Mouse (Mus musculus) heart, embryonic 14.5 days (tissue): ENCODE measurements at regions not wholly inside any gene's neighbourhood (a gene's known extent, or its start where the extent isn't known, plus 50 kb on each side); places are given as distances from the start of the nearest gene placed in this dataset.

ENCODE experiments used
- ATAC-seq: fragments of 200-750 bp; cut with Nextera tagmentation; 2 replicates; pipeline ENCODE4 v1.8.0; 2017; ENCODE audit warnings: low read depth, moderate TSS enrichment; ENCODE audit not compliant: insufficient number of reproducible peaks, insufficient read depth, low FRiP score
- H3K27ac ChIP-seq, 2 experiments: fragments of 200-500 bp in 1 of 2; fragments of 300-500 bp in 1 of 2; sonication (generic) in 1 of 2; replicated peaks in 1 of 2; 2 replicates each; pipeline ENCODE4 v1.5.1; 2012 to 2014; ENCODE audit warnings: low read depth in 2 of 2, low read length in 2 of 2, control low read depth in 1 of 2, mild to moderate bottlenecking in 1 of 2, mixed read lengths in 1 of 2; ENCODE audit not compliant: control insufficient read depth in 1 of 2, insufficient read depth in 1 of 2
- H3K27me3 ChIP-seq: fragments of 300-500 bp; sonication (generic); 2 replicates; pipeline ENCODE4 v1.6.1; 2014; ENCODE audit warnings: mild to moderate bottlenecking, low read length, control low read depth; ENCODE audit not compliant: control insufficient read depth, insufficient read depth
- H3K36me3 ChIP-seq: fragments of 300-500 bp; sonication (generic); 2 replicates; pipeline ENCODE4 v1.6.1; 2014; ENCODE audit warnings: mild to moderate bottlenecking, control low read depth, low read length, mixed read lengths; ENCODE audit not compliant: control insufficient read depth, insufficient read depth
- H3K4me1 ChIP-seq, 2 experiments: fragments of 200-500 bp in 1 of 2; fragments of 300-500 bp in 1 of 2; sonication (generic) in 1 of 2; 2 replicates each; pipeline ENCODE4 v1.6.1; 2012 to 2014; ENCODE audit warnings: low read length in 2 of 2, control low read depth in 1 of 2, mixed read lengths in 1 of 2; ENCODE audit not compliant: control insufficient read depth in 2 of 2, insufficient read depth in 2 of 2
- H3K4me2 ChIP-seq: fragments of 300-500 bp; sonication (generic); 2 replicates; pipeline ENCODE4 v1.6.1; 2014; ENCODE audit warnings: mild to moderate bottlenecking, low read length
- H3K4me3 ChIP-seq, 2 experiments: fragments of 200-500 bp in 1 of 2; fragments of 300-500 bp in 1 of 2; sonication (generic) in 1 of 2; 2 replicates each; pipeline ENCODE4 v1.5.1; 2012 to 2014; ENCODE audit warnings: low read length in 2 of 2, mild to moderate bottlenecking in 2 of 2, control low read depth in 1 of 2, low read depth in 1 of 2, moderate library complexity in 1 of 2; ENCODE audit not compliant: control insufficient read depth in 1 of 2, insufficient read depth in 1 of 2
- H3K9ac ChIP-seq: fragments of 300-500 bp; sonication (generic); 2 replicates; pipeline ENCODE4 v1.6.1; 2014; ENCODE audit warnings: mild to moderate bottlenecking, low read length
- H3K9me3 ChIP-seq: fragments of 300-500 bp; sonication (generic); 2 replicates; pipeline ENCODE4 v1.6.1; 2016; ENCODE audit warnings: low read length, control low read depth; ENCODE audit not compliant: control insufficient read depth
- WGBS: fragments of 180-500 bp; shearing (Covaris S2); extraction: QIAGEN DNeasy Blood & Tissue Kit; methylation state at CpG from one replicate; pipeline ENCODE4 v1.1.7; 2014; 5-methylcytosine and 5-hydroxymethylcytosine counted together

DNA sequence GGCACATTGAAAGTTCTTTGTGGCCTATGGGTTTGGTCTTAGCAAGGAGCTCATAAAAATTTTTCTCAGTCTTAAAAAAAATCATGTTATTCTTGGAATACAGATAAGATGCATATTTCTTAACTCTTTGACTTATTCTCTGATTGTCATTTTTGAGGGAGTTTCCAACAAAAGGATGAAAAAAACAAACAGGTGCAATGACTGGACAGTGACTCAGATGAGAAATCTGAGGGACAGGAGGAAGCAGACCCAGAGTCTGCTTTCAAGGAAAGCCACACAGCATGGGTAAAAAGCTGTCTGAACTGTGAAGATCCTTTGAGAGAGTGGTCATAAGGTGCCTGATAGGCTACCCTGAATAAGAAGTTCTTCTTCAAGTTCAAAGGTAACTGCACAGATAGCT, 363.8 kb upstream of the Marcks start:
- Histone ChIP-seq H3K27ac (no peak overlapping the region), H3K9ac (no peak overlapping the region), H3K36me3 (no peaks in the 10 kb centered on the region), H3K27me3 (no peaks in the 10 kb centered on the region), H3K9me3 (no peaks in the 10 kb centered on the region), H3K4me3 (no peak overlapping the region), H3K4me1 (no peaks in the 10 kb centered on the region), H3K4me2 (no peak overlapping the region)
- no peak for ATAC-seq

DNA sequence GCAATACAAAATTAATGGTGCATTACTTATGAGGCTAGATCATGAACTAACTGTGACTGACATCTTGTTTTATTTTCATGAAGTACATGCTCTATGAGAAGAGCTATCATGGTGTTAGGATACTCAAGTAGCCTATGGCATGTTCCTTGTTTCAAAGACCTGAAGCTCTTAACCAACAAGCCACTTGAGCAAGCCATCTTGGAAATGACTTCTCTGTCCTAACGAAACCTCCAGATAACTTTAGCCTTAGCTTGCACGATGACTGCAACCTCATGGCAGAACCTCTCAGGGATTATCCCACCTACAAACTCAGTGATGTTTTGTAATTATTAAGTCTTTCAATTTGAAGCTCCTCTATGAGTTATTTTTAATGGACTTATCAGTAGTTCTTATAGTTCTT, 362.3 kb upstream of the Marcks start:
- Histone ChIP-seq H3K4me1 (no peaks in the 10 kb centered on the region), H3K4me3 (no peak overlapping the region), H3K9ac (no peak overlapping the region), H3K27ac (no peak overlapping the region), H3K36me3 (no peaks in the 10 kb centered on the region), H3K27me3 (no peaks in the 10 kb centered on the region), H3K4me2 (no peak overlapping the region), H3K9me3 (no peaks in the 10 kb centered on the region)
- ATAC-seq: no peak
- 93% methylated on average over 2 of the region's 2 CpGs for WGBS

DNA sequence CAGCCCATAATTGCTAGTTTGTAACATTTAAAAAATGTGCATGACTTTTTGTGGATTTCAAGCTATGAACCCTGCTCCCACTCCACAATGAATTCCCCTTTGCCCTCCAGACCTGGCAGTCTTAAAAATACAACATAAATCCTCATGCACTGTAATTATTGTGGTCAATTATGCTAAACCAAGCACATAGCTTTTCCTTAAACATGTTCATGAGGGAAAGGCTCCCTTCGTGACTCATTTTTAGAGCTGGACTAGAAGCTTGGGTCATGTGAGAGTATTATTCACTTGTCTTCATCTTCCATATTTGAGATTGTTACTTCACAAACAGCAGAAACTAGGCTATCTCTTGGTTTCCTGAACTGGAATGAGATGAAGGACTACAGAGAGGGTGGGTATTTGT, 356.7 kb upstream of the Marcks start:
- 92% methylated on average over 1 of the region's 1 CpGs for WGBS
- no peaks in the 10 kb centered on the region for H3K36me3 ChIP-seq
- no peak overlapping the region for H3K9ac ChIP-seq
- no peaks in the 10 kb centered on the region for H3K9me3 ChIP-seq
- H3K27ac ChIP-seq: no peak overlapping the region
- H3K4me3 ChIP-seq: no peak overlapping the region
- no peak for ATAC-seq
- H3K4me1 ChIP-seq: no peaks in the 10 kb centered on the region; a peak in 1 of 4 replicates
- H3K4me2 ChIP-seq: no peak overlapping the region
- no peaks in the 10 kb centered on the region for H3K27me3 ChIP-seq

DNA sequence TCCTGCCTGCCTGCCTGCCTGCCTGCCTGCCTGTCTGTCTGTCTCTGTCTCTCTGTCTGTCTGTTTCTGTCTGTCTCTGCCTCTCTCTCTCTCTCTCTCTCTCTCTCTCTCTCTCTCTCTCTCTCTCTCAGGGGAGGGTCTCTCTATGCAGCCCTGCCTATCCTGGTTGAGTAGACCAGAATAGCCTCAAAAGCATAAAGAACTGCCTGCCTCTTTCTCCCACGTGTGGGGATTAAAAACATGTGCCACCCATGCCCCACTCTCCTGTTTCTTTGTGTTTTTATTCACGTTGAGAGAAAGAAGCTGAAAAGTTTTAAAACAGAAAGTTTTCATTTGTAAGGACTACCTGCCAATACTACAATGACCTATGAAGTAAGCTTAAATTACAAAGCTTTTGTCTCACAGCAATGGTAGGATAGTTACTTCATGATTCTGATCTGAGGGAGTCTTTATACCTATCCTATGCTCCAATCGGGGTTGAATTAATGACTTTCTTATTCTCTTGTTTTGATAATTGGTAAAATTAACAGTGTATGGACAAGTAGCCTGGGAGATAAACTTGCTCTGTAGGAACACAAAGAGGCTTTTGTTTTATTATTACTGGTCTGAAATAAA, 355.9 kb upstream of the Marcks start:
- H3K9me3 ChIP-seq: no peaks in the 10 kb centered on the region
- H3K4me2 ChIP-seq: no peak overlapping the region
- H3K36me3 ChIP-seq: no peaks in the 10 kb centered on the region
- no peak overlapping the region for H3K27ac ChIP-seq
- no peak for ATAC-seq
- 50% methylated on average over 3 of the region's 3 CpGs for whole genome bisulfite sequencing
- H3K4me1 ChIP-seq: no peaks in the 10 kb centered on the region; a peak in 1 of 4 replicates
- H3K9ac ChIP-seq: no peak overlapping the region
- no peak overlapping the region for H3K4me3 ChIP-seq
- no peaks in the 10 kb centered on the region for H3K27me3 ChIP-seq

DNA sequence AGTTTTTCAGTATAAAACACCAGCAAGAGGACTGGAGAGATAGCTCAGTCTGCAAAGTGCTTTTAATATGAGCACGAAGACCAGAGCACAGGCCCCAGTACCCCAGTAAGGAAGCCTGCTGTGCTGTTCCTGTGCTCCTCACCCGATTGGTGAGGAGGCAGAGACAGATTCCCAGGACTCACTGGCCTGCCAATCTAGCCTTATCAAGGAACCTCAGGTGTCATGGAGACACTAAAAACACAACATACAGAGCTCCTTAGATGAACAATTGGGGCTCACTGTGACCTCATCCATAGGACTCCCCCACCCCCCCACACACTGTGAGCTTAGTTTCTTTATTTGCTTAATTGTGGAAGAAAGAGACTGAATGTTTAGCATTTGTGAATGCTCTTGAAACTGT, 355.4 kb upstream of the Marcks start:
- no peak overlapping the region for H3K27ac ChIP-seq
- no peaks in the 10 kb centered on the region for H3K27me3 ChIP-seq
- WGBS: 23% methylated on average over 2 of the region's 2 CpGs
- no peak overlapping the region for H3K4me3 ChIP-seq
- no peaks in the 10 kb centered on the region for H3K9me3 ChIP-seq
- no peak overlapping the region for H3K9ac ChIP-seq
- H3K4me2 ChIP-seq: no peak overlapping the region
- no peak for ATAC-seq
- no peaks in the 10 kb centered on the region for H3K36me3 ChIP-seq
- H3K4me1 ChIP-seq: no peaks in the 10 kb centered on the region; a peak in 1 of 4 replicates

DNA sequence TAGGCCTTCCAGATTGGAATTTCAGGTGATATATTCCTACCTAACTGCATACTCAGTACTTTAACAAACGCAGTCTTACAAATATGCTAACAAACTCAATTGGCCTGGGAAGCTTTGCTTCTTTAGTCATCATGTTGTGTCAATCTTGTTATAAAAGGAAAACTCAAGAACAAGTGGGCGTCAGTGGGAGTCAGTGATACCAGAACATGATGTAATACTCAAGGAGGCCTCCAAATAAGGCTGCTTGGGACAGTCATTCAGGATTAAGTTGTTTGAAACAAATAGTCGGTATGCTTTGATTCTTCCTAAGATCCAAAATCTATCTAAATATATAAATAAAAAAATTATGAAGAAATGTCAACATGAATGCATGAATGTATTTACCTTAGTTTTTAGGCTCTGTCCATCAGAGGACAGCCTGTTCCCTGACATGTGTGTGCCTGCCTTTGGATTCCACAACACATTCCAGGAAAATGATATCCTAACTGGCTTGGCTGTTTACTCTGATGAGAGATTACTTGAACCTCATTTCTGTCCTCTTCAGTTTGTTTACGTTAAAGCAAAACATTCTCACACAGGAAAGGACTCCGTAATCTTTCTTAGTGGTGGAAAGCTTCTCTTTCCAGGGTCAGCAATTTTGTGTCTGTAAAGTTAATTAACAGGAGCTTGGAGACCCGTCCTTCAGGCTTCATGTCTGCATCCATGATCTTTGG, 345.7 kb upstream of the Marcks start:
- H3K4me3 ChIP-seq: no peak overlapping the region
- H3K27ac ChIP-seq: 0 out of 4 replicates have a peak overlapping the region, but pooled peaks of 1 of the 2 experiments have one; percentile 10
- no peak overlapping the region for H3K4me2 ChIP-seq
- WGBS: 55% methylated on average over 6 of the region's 6 CpGs
- H3K36me3 ChIP-seq: no peaks in the 10 kb centered on the region
- no peaks in the 10 kb centered on the region for H3K9me3 ChIP-seq
- H3K9ac ChIP-seq: no peak overlapping the region
- H3K4me1 ChIP-seq: 0 out of 4 replicates have a peak, but pooled peaks cover 2 to 6% of the 10 kb centered on the region in 2 experiments
- H3K27me3 ChIP-seq: no peaks in the 10 kb centered on the region
- no peak for ATAC-seq

DNA sequence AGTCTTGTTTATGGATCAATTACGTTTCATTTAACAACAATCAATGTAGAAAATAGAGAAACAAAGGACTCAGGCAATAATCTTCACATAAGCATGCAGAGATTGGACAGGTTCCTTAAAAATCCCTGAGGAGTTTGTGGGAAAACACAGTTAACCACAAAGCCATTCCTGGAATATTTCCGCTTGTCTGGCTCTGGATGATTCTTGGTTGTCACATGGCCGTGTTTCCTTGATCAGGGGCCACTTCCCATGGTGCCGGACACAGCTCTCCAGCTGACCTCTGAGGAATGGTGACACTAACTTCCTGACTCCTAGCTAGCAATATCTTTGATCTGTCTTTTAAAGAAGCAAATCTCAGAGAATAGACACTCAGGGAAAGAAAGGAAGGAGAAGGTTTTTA, 344.8 kb upstream of the Marcks start:
- no peaks in the 10 kb centered on the region for H3K9me3 ChIP-seq
- H3K4me1 ChIP-seq: 0 out of 4 replicates have a peak, but pooled peaks cover 2 to 6% of the 10 kb centered on the region in 2 experiments
- no peak for ATAC-seq
- no peak overlapping the region for H3K4me3 ChIP-seq
- H3K36me3 ChIP-seq: no peaks in the 10 kb centered on the region
- no peaks in the 10 kb centered on the region for H3K27me3 ChIP-seq
- H3K27ac ChIP-seq: no peak overlapping the region
- H3K9ac ChIP-seq: no peak overlapping the region
- H3K4me2 ChIP-seq: no peak overlapping the region
- WGBS: 37% methylated on average over 4 of the region's 4 CpGs
